Mouse (Mus musculus) G1E (cell line): ENCODE results near the gene Mgat3.

Experiments
- CTCF ChIP-seq: IDR thresholded peaks from 2 replicates; pipeline ENCODE4 v1.5.1; 2012; ENCODE audit warnings: low read depth, low read length, inconsistent platforms, mixed read lengths
- GATA1 ChIP-seq: IDR thresholded peaks from 2 replicates; pipeline ENCODE4 v1.6.1; 2012; ENCODE audit warnings: borderline replicate concordance, low read length, inconsistent platforms, mixed read lengths
- TAL1 ChIP-seq: conservative IDR thresholded peaks from 2 replicates; pipeline ENCODE4 v1.6.1; 2012; ENCODE audit warnings: low read depth, low read length, inconsistent platforms, mixed read lengths

DNA sequence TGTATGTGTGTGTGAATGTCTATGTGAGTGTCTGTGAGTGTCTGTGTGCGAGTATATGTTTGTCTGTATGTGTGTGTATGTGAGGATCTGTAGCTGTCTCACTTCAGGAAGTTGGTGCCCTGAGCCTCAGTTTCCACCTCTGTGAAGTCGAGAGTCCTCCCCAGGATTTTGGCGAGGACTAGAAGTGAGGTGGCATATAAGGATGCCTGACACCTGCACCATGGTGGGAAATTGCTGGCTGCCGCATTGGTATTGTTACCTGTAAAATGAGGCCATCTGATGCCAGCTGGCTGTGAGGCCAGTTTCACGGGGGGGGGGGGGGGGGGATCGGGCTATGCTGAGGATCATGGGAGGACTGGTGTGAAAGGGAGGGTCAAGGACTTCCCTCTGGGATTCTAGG lies 2.2 kb downstream of the Mgat3 start:
- TF ChIP-seq CTCF: no peak
- TF ChIP-seq GATA1: no peak
- no peak for TF ChIP-seq TAL1
